Mouse (Mus musculus): ENCODE results near the gene Glrx3.
"Not testable (repeated sequence)": the region's sequence is repeated elsewhere in the genome, so short reads cannot be mapped to it uniquely, and the experiment has no call there.

Glrx3 gene

GRCm38 (mm10) chr7:137437440-137438178 is at the start of gene Glrx3:
Gene Glrx3, plus strand, starts transcription at chr7:137437614.
- peak; percentile 97 for DNase-seq (ENCODE audit: low spot score)

- DNase-seq (ENCODE audit: low spot score): no peak
Measured at GRCm38 (mm10) chr7:137387863-137388262, 49.6 kb upstream of the Glrx3 start.

GRCm38 (mm10) chr7:137395421-137395820 is 42.0 kb upstream of the Glrx3 start:
- no peak for DNase-seq (ENCODE audit: low spot score)

- DNase-seq (ENCODE audit: low spot score): no peak
Measured at GRCm38 (mm10) chr7:137397361-137397910, 40.0 kb upstream of the Glrx3 start.

GRCm38 (mm10) chr7:137398973-137399372 is 38.4 kb upstream of the Glrx3 start:
- no peak for DNase-seq (ENCODE audit: low spot score)

GRCm38 (mm10) chr7:137404146-137404545 is 33.3 kb upstream of the Glrx3 start:
- DNase-seq (ENCODE audit: low spot score): no peak

GRCm38 (mm10) chr7:137407428-137408058 is 29.9 kb upstream of the Glrx3 start:
- DNase-seq (ENCODE audit: low spot score): no peak

GRCm38 (mm10) chr7:137410337-137411197 is 26.8 kb upstream of the Glrx3 start, which contains the start of gene 9430038I01Rik:
Gene 9430038I01Rik, minus strand, starts transcription at chr7:137410762.
- DNase-seq (ENCODE audit: low spot score): peak; percentile 99

- no peak for DNase-seq (ENCODE audit: low spot score)
Measured at GRCm38 (mm10) chr7:137414710-137415109, 22.7 kb upstream of the Glrx3 start.

GRCm38 (mm10) chr7:137420550-137420949 is 16.9 kb upstream of the Glrx3 start:
- no peak for DNase-seq (ENCODE audit: low spot score)

GRCm38 (mm10) chr7:137421236-137421635 is 16.2 kb upstream of the Glrx3 start:
- DNase-seq (ENCODE audit: low spot score): no peak

GRCm38 (mm10) chr7:137426693-137427092 is 10.7 kb upstream of the Glrx3 start:
- DNase-seq (ENCODE audit: low spot score): no peak

- no peak for DNase-seq (ENCODE audit: low spot score)
Measured at GRCm38 (mm10) chr7:137431769-137432603, 5.4 kb upstream of the Glrx3 start.

GRCm38 (mm10) chr7:137436901-137437300 is 513 bp upstream of the Glrx3 start:
- DNase-seq (ENCODE audit: low spot score): no peak

GRCm38 (mm10) chr7:137438179-137438550 is 751 bp downstream of the Glrx3 start:
- no peak for DNase-seq (ENCODE audit: low spot score)

- DNase-seq (ENCODE audit: low spot score): not testable (repeated sequence)
Measured at GRCm38 (mm10) chr7:137438962-137439361, 1.5 kb downstream of the Glrx3 start.

GRCm38 (mm10) chr7:137442951-137443350 is 5.5 kb downstream of the Glrx3 start:
- DNase-seq (ENCODE audit: low spot score): no peak

GRCm38 (mm10) chr7:137445321-137445720 is 7.9 kb downstream of the Glrx3 start:
- DNase-seq (ENCODE audit: low spot score): no peak

GRCm38 (mm10) chr7:137461396-137461795 is 24.0 kb downstream of the Glrx3 start:
- DNase-seq (ENCODE audit: low spot score): no peak

- peak; percentile 60 for DNase-seq (ENCODE audit: low spot score)
Measured at GRCm38 (mm10) chr7:137468174-137468573, 30.8 kb downstream of the Glrx3 start.

GRCm38 (mm10) chr7:137471431-137472120 is 34.2 kb downstream of the Glrx3 start:
- no peak for DNase-seq (ENCODE audit: low spot score)

Data from testis, postnatal 10 days (tissue).